Mouse (Mus musculus) bone marrow macrophage, adult 2 months (primary cell): ENCODE measurements around the gene Exoc1. TPM values are rescaled to one million over a fixed set of nuclear protein-coding genes. Genes with fewer than 3 reads are reported as not detected.
A peak's percentile ranks its signal among the peaks of the same experiment; 100 is the strongest.

ENCODE experiments used
- H3K27ac ChIP-seq: 2 replicates; pipeline ENCODE4 v1.5.1; 2012; ENCODE audit warnings: low read depth, low read length; ENCODE audit not compliant: insufficient read depth
- H3K4me1 ChIP-seq: 2 replicates; pipeline ENCODE4 v1.6.1; 2012; ENCODE audit warnings: low read length; ENCODE audit not compliant: control insufficient read depth, insufficient read depth
- H3K4me3 ChIP-seq: 2 replicates; pipeline ENCODE4 v1.5.1; 2012; ENCODE audit warnings: mild to moderate bottlenecking, low read length, moderate library complexity; ENCODE audit not compliant: insufficient read depth
- CTCF ChIP-seq: IDR thresholded peaks from 2 replicates; pipeline ENCODE4 v1.5.1; 2012; ENCODE audit warnings: low read depth, mild to moderate bottlenecking, low read length, moderate library complexity
- POLR2A ChIP-seq: IDR thresholded peaks from 2 replicates; pipeline ENCODE4 v1.6.1; 2012; ENCODE audit warnings: mild to moderate bottlenecking, low read depth, low read length, borderline replicate concordance
- polyA plus RNA-seq: library from polyadenylated mRNA; stranded (reverse); fragments of >200 nt; gene quantifications from 2 replicates; pipeline ENCODE4 v1.2.4, GENCODE M21; 2012; ENCODE audit not compliant: missing spikeins, insufficient read depth, insufficient read length

Gene Exoc1
- 48.8 and 57.5 TPM in 2 replicates for polyA plus RNA-seq

DNA sequence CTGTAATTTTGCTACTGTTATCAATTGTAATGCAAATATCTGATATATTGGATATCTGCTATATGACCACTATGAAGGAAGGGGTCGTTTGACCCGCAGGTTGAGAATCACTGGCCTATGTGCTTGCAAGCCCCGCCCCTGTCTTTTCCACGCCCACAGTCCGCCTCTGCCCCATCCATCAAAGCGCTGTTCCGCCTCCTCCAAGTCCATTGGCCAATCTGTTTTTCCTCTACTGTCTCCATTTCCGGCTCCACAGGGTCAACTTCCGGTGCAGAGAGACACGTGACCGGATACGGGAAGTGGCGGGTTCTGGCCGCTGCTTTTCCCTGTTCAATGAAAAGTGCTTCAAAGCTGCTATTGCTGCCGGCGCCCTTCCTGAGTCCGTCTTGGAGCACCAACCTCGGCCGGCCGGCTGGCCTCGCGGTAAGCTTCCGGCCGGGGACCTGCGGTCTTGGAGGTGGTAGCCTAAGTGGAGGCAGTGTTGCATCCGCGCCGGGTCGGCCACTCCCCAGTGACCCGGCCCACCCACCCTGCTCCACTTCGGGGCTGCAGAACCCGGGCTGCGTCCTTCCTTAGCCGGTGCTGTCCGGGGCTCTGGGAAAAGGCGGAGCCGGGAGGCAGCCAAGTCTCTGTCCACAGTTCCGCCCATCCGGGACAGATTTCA is at the start of gene Exoc1:
TSS of gene Exoc1 (plus strand) at position 272 of the 664 bp plus-strand sequence.
- H3K4me1 ChIP-seq: peaks cover 22% of the 10 kb centered on the region
- TF ChIP-seq CTCF (no peak), POLR2A (no peak)
- peak within 1 kb of the TSS; percentile 84 for H3K27ac ChIP-seq
- peak within 1 kb of the TSS; percentile 78 for H3K4me3 ChIP-seq

DNA sequence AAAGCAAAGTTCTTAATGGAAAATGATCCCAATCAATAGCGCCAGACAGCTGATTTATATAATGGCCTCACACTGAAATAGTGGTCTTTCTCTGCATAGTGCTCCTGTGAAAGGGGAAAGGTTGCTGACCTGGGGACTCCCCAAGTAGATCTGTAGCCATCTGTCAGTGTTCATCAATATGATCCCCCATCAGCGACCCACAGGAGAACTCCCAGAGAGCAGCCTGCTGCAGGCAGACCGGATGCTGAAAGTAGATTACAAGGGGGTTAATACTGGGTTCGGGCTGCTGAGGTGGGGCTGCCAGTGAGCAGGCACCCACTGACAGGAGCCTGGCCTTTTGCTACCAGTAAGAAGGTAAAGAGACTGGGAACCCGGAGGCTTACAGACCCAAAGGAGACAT is 45.3 kb upstream of the Exoc1 start, which contains the start of gene Gm7271:
TSS of gene Gm7271 (plus strand) at position 230 of the 400 bp plus-strand sequence.
- Histone ChIP-seq H3K4me3 (no peak within 1 kb of the TSS), H3K27ac (no peak within 1 kb of the TSS), H3K4me1 (0 out of 2 replicates have a peak, but pooled peaks cover 2% of the 10 kb centered on the region)
- no peak for TF ChIP-seq CTCF
- TF ChIP-seq POLR2A: no peak

GRCm38 (mm10) chr5:76495126-76495525 is 34.0 kb upstream of the Exoc1 start:
- no peak for TF ChIP-seq CTCF
- no peak for TF ChIP-seq POLR2A
- H3K4me3 ChIP-seq: no peak overlapping the region
- no peak overlapping the region for H3K27ac ChIP-seq
- H3K4me1 ChIP-seq: no peaks in the 10 kb centered on the region

GRCm38 (mm10) chr5:76522446-76522845 is 6.7 kb upstream of the Exoc1 start:
- Histone ChIP-seq H3K4me3 (no peak overlapping the region), H3K27ac (peak overlapping the region; percentile 92), H3K4me1 (peaks cover 36% of the 10 kb centered on the region)
- TF ChIP-seq CTCF (no peak), POLR2A (no peak)

- H3K27ac ChIP-seq: peak overlapping the region; percentile 89
- no peak for TF ChIP-seq CTCF
- TF ChIP-seq POLR2A: no peak
- peak overlapping the region; percentile 56 for H3K4me3 ChIP-seq
- peaks cover 36% of the 10 kb centered on the region for H3K4me1 ChIP-seq
Measured at GRCm38 (mm10) chr5:76524623-76525022, 4.5 kb upstream of the Exoc1 start.

- Histone ChIP-seq H3K4me3 (peak overlapping the region; percentile 56), H3K4me1 (peaks cover 36% of the 10 kb centered on the region), H3K27ac (peak overlapping the region; percentile 89)
- TF ChIP-seq POLR2A (no peak), CTCF (no peak)
Measured at GRCm38 (mm10) chr5:76525066-76525465, 4.0 kb upstream of the Exoc1 start.

GRCm38 (mm10) chr5:76525829-76526228 is 3.3 kb upstream of the Exoc1 start:
- Histone ChIP-seq H3K4me3 (no peak overlapping the region; the same call in 1 of the 2 replicates), H3K4me1 (peaks cover 42% of the 10 kb centered on the region), H3K27ac (peak overlapping the region; percentile 89)
- no peak for TF ChIP-seq CTCF

- no peak for TF ChIP-seq CTCF
- peak overlapping the region; percentile 84 for H3K27ac ChIP-seq
- peak overlapping the region; percentile 78 for H3K4me3 ChIP-seq
- H3K4me1 ChIP-seq: peaks cover 17% of the 10 kb centered on the region
Measured at GRCm38 (mm10) chr5:76529704-76530066, 574 bp downstream of the Exoc1 start.

DNA sequence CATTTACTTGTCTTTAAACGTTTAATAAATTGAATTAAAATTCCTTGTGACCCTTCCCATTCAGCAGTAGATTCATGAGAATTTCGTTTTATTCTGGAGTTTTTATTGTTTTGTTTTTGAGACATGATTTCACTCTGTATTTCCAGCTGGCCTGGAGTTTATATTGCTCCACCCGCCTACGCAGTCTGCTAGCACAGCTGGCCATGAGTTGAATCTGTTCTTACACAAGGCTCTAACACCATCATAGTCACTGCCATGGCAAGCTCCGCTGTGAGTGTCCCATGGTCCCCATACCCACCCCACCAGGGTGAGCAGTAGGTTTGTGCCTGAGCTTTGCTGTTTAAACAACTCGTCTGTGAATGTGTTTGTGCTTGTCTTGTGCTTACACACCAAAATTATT is 4.1 kb downstream of the Exoc1 start:
- Histone ChIP-seq H3K27ac (no peak overlapping the region), H3K4me1 (peaks cover 9% of the 10 kb centered on the region), H3K4me3 (no peak overlapping the region)
- no peak for TF ChIP-seq POLR2A
- TF ChIP-seq CTCF: no peak

GRCm38 (mm10) chr5:76536231-76536630 is 7.1 kb downstream of the Exoc1 start:
- Histone ChIP-seq H3K4me1 (no peaks in the 10 kb centered on the region), H3K4me3 (no peak overlapping the region), H3K27ac (no peak overlapping the region)
- no peak for TF ChIP-seq POLR2A

DNA sequence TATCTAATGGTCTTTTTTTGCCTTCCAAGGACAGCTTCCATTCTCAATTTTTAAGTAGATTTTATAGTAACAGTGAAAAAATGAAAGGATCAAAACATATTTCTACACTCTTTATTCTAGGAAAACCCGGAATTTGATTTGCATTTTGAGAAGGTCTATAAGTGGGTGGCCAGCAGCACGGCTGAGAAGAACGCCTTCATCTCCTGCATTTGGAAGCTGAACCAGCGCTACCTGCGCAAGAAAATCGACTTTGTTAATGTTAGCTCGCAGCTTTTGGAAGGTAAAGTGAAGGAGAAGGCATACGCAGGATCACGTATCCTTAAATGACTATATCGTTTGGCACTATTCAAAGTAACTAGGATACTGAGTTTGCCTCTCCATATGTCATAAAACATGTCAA is 8.5 kb downstream of the Exoc1 start:
- Histone ChIP-seq H3K4me1 (no peaks in the 10 kb centered on the region), H3K4me3 (no peak overlapping the region), H3K27ac (no peak overlapping the region)
- TF ChIP-seq POLR2A: no peak
- TF ChIP-seq CTCF: no peak
